Mouse (Mus musculus): Measurements from ENCODE around the gene Arhgap8.
"Not testable (repeated sequence)": the region's sequence is repeated elsewhere in the genome, so short reads cannot be mapped to it uniquely, and the experiment has no call there.

The Arhgap8 gene

DNA sequence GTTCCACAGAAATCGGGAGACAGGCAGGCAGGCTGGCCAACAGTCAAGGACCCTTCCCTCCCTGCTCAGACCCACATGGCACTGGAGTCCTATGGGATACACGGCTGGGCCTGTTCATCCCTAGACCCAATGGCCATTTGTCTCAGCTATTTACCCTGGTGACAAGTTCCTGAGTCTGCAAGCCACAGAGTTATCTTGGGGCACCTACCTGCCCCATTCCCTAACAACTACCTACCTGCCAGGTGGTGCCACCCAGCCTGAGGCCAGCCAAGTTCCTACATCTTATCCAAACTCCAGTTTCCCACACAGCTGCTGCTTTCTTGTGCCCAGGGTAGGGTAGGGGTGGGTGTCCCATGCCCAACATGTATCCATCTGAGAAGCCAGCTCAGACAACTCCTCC is 21.7 kb upstream of the Arhgap8 start:
- DNase-seq, result no peak

DNA sequence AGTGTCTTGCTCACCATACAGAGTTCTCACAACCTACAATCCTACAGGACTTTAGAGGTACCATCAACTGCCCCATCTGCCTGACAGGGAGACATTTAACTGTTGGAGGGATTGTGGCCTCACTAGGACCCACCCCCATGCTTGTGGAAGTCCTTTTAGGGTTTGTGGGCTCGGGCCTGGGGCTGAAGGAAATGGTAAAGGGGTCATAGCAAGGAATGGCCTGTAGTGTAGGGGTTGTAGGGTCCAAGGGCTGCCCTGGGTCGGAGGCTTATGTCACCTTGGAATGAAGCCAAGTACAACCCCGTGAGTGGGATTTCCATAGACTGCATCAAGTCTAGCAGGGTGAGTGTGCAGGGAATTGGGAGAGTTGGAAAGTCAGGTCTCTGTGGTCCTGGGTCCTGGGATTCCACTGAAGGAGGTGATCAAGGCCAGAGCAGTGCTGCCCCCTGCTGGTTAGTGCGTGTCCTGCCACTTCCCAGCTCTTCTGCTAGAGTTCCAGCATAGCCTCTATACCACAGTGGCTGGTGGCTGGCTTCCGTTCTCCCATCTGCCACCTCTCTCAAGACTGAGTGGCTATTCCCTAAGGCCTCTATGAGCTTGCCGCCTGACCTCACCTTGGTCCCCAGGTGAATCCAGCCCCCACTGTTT is 19.6 kb upstream of the Arhgap8 start:
- DNase-seq, result peak; percentile 80

DNA sequence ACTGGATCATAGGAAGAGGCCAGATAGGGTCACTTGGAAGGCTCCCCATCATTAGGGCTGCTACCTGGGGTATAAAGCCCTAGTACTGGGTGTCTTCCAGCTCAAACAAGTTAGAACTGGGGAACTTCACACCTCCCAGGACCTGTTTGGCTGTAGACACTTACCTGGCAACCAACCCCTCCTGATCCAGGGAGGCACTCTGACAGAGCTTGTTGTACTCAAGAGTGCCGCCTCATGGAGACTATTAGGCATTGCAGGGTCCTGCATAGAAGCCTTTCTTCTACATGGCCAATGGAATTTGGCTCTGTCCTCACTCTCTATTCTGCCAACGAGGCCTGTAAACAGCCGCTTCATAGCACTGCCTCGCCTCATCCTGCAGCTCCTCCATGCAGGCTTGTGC is 17.9 kb upstream of the Arhgap8 start:
- peak; percentile 65 for DNase-seq

DNA sequence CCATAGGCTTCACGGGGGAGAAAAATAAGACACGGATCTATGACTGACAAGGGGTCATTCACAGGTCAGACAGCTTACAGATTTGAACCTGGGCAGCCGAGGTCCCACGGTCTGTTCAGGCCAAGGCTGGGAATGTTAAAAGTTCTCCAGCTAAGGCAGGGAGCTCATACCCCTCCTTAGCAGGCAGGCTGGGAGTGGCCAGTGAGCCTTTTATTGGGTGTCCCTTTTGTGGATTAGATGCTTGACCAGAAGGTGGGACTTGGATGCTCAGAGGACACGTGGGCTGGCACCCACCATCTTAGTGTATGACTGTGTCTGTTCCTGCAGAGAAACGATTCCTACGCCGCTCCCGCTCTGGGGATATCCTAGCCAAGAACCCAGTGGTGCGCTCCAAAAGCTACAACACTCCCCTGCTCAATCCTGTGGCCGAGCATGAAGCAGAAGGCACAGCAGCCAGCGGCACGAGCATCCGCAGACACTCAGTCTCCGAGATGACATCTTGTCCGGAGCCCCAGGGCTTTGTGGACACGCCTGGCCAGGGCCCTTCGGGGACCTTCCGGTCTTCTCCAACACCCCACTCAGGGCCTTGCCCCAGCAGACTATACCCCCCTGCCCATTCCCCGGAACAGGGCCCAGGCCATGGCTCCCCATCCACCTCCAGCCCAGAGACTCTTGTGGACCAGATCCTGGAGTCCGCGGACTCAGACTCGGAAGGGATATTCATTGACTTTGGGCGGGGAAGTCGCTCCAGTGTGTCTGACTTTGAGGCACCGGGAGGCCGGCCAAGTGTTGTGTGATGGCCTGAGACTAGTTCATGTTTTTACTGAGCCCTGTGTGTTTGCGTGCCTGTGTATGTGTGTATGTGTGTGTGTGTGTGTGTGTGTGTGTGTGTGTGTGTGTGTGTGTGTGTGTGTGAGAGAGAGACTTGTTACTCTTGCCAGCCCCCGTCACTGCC is 17.2 kb upstream of the Arhgap8 start:
- DNase-seq, result peak; percentile 41

DNA sequence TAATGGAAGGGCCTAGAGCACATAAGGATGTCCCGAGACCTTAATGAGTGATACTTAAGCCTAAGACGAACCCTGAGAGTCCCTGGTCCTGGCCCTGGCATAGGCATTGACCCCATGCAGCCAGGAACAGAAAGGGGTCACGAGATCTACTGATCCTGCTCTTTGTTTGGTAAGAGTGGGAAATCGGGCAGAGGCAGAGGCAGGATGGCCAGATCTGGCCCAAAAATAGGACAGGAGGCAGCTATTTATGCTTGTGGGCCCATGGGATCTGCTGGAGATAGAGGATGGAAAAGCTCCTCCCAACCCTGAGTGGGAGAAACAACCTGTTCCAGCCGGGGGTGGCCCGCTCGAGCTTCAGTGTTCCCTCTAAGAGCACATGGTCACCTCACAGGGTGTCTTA is 15.9 kb upstream of the Arhgap8 start:
- no peak for DNase-seq

DNA sequence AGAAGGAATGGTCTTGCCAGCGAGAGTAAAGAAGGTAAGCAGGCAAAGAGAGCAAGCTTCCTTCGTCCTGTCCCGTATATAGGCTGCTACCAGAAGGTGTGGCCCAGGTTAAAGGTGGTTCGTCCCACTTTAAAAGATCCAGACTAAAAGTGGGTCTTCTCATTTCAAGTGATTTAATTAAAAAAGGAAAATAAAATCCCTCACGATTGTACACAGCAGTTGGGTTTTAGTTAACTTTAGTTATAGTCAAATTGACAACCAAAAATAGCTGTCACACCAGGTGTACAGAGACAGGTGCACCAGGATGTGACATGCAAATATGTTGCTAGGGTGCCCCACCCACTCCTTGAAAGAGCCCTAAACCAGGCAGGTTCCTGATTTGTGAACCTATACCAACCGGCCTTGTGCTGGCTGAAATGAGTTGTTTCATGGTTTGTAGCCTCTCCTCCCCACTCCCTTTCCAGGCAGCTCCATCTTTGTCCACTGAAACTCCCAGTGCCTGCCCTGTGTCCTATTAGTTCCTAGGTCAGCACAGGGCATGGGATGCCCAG is 14.4 kb upstream of the Arhgap8 start:
- no peak for DNase-seq

DNA sequence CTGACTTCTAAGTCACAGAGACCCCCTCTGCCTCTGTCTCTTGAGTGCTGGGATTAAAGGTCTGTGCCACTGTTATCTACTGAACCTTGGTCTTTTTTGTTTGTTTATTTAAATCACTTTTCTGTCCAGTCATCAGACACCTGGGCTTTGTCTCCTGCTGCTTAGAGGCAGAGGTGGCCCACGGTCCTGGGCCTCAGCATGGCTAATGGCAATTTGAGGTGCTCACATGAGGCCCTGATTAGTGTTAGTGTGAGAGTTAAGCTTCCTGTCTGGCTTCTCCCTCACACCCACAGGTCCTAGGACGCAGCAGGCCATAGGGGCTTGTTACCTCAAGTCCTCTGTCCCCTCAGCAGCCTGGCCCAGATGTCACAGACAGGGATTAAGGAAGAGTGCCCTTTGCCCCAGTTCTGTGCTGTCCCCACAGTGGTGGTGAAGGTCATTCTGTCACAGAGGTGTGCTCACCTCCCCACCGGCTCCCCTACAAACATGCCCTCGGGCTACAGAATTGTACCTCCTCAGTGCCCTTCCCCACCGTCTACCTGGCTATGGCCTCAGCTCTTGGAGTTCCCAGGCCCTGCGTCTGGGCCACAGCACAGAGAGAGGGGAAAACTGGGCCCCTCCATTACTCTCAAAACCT is 12.8 kb upstream of the Arhgap8 start:
- DNase-seq, result no peak

DNA sequence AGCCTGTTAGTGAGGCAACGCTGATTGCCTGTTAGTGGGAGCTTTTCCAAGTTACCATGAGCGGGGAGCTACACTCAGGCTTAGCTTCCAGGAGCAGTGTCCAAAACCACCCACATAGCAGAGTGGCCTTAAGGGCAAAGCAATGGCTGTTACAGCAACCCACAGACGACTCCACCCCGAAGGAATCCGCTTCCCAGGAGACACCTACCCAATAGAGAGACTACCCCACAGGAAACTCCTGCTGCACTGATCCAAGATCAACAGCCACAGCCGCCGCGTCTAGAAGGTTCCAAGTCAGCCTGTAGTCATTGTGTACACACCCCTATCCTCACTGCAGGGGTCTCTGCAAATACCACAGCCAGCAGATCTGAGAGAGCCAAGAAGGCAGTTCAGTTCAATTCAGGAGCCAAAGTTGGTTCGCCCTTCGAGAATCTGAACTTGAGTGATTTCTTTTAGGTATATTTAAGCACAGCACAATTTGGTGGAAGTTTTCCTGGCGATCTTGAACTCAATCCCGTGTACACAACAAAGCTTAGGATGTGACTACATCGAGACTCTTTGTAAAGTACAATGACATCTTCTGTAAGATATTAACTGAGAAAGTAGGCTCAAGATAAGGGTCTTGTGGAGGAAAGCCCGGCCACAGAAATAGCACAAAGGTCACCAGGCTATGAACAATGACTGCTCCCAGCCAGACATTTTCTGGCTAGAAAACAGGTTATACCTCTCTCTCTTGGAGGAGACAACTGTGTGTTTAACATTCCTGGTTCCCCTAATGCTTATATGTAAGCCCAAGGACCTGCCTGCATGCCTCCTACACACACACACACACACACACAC is 7.1 kb upstream of the Arhgap8 start:
- no peak for DNase-seq

GRCm38 (mm10) chr15:84714730-84715129 is 5.1 kb upstream of the Arhgap8 start:
- DNase-seq, result peak; percentile 87

GRCm38 (mm10) chr15:84715132-84715531 is 4.7 kb upstream of the Arhgap8 start:
- DNase-seq, result no peak

- not testable (repeated sequence) for DNase-seq
Observed at GRCm38 (mm10) chr15:84717570-84718270, 2.1 kb upstream of the Arhgap8 start.

GRCm38 (mm10) chr15:84718785-84719184 is 1.1 kb upstream of the Arhgap8 start:
- no peak for DNase-seq

- peak; percentile 56 for DNase-seq
Observed at GRCm38 (mm10) chr15:84720291-84721204, 696 bp downstream of the Arhgap8 start.

GRCm38 (mm10) chr15:84723656-84724055 is 3.8 kb downstream of the Arhgap8 start:
- DNase-seq, result not testable (repeated sequence)

GRCm38 (mm10) chr15:84724199-84724598 is 4.3 kb downstream of the Arhgap8 start:
- peak; percentile 66 for DNase-seq

GRCm38 (mm10) chr15:84729685-84730084 is 9.8 kb downstream of the Arhgap8 start:
- DNase-seq, result no peak

DNA sequence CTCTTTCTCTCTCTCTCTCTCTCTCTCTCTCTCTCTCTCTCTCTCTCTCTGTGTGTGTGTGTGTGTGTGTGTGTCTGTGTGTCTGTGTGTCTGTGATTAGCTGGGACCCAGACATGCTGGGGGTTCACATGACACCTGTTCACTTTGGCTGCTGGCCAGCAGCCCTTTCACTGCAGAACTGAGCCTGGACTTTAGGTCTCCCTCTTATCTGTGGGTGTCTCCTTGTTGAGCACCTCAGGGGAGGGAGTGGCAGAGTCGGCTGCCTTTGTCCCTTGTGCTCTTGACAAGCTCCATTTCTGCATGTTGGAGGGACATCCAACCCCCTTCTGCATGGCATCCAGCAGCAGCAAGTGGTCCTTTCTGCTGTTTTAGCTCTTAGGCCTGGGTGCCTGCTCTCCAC is 11.0 kb downstream of the Arhgap8 start:
- no peak for DNase-seq

- DNase-seq, result no peak
Observed at GRCm38 (mm10) chr15:84731676-84732424, 12.0 kb downstream of the Arhgap8 start.

GRCm38 (mm10) chr15:84732425-84732749 is 12.5 kb downstream of the Arhgap8 start:
- DNase-seq, result no peak
